Mouse (Mus musculus) hindbrain, embryonic 15.5 days (tissue): ENCODE results near the gene Kazn. TPM values are rescaled to one million over a fixed set of nuclear protein-coding genes. Genes with fewer than 3 reads are reported as not detected.

Source experiments
- ATAC-seq: fragments of 200-750 bp; cut with Nextera tagmentation; 2 replicates; pipeline ENCODE4 v1.8.0; 2017; ENCODE audit warnings: low read depth, moderate number of reproducible peaks, moderate TSS enrichment; ENCODE audit not compliant: low FRiP score
- H3K27ac ChIP-seq: fragments of 300-500 bp; sonication (generic); replicated peaks from 2 replicates; pipeline ENCODE4 v1.5.1; 2015; ENCODE audit warnings: mild to moderate bottlenecking, inconsistent platforms
- H3K27me3 ChIP-seq: fragments of 300-500 bp; sonication (generic); 2 replicates; pipeline ENCODE4 v1.6.1; 2015; ENCODE audit warnings: control low read depth, inconsistent platforms
- H3K36me3 ChIP-seq: fragments of 300-500 bp; sonication (generic); 2 replicates; pipeline ENCODE4 v1.6.1; 2015; ENCODE audit warnings: control low read depth, inconsistent platforms
- H3K4me1 ChIP-seq: fragments of 300-500 bp; sonication (generic); replicated peaks from 2 replicates; pipeline ENCODE4 v1.6.1; 2015; ENCODE audit warnings: control low read depth, inconsistent platforms
- H3K4me2 ChIP-seq: fragments of 300-500 bp; sonication (generic); 2 replicates; pipeline ENCODE4 v1.6.1; 2015; ENCODE audit warnings: moderate library complexity, mild to moderate bottlenecking, inconsistent platforms
- H3K4me3 ChIP-seq: fragments of 300-500 bp; sonication (generic); 2 replicates; pipeline ENCODE4 v1.5.1; 2015; ENCODE audit warnings: mild to moderate bottlenecking, inconsistent platforms
- H3K9ac ChIP-seq: fragments of 300-500 bp; sonication (generic); 2 replicates; pipeline ENCODE4 v1.6.1; 2015; ENCODE audit warnings: inconsistent platforms
- H3K9me3 ChIP-seq: fragments of 300-500 bp; sonication (generic); 2 replicates; pipeline ENCODE4 v1.6.1; 2016; ENCODE audit warnings: control low read depth, inconsistent platforms
- WGBS: fragments of 180-500 bp; shearing (Covaris S2); methylation state at CpG from one replicate; pipeline ENCODE4 v1.1.7; 2015; 5-methylcytosine and 5-hydroxymethylcytosine counted together
- polyA plus RNA-seq: library from polyadenylated mRNA; unstranded; fragments of >200 nt; fragmentation: Nextera tagmentation; extraction: Ambion mirVana; gene quantifications from 2 replicates; pipeline ENCODE4 v1.2.1, GENCODE M21; 2015

Gene Kazn
- polyA plus RNA-seq, 1 experiment from 2014 or later = 29.7 TPM

DNA sequence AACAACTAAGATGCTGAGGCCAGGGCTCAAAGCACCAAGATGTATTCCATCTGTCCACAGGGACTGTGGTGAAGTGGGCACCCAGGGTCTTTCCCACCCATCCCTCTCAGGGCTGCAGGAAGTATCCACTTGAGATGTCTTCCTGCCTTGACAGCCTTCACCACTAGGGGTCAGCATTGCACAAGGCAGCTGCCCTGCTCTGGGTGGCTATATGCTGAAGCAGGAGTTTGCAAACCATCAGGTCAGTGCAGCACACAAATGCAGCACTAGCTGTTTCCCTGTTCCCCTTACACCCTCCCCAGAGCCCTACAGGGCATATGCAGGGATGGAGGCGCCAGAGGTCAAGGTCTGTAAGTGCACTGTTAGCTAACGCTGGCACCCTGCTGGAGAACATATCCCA is 85.7 kb downstream of the Kazn start:
- Histone ChIP-seq H3K4me1 (peaks cover 10% of the 10 kb centered on the region), H3K9ac (no peak overlapping the region), H3K4me2 (no peak overlapping the region), H3K27me3 (no peaks in the 10 kb centered on the region), H3K9me3 (no peaks in the 10 kb centered on the region), H3K36me3 (0 out of 2 replicates have a peak, but pooled peaks cover under 1% of the 10 kb centered on the region), H3K4me3 (no peak overlapping the region), H3K27ac (no peak overlapping the region)
- 3% methylated on average over 2 of the region's 2 CpGs for WGBS
- ATAC-seq = peak; percentile 89

DNA sequence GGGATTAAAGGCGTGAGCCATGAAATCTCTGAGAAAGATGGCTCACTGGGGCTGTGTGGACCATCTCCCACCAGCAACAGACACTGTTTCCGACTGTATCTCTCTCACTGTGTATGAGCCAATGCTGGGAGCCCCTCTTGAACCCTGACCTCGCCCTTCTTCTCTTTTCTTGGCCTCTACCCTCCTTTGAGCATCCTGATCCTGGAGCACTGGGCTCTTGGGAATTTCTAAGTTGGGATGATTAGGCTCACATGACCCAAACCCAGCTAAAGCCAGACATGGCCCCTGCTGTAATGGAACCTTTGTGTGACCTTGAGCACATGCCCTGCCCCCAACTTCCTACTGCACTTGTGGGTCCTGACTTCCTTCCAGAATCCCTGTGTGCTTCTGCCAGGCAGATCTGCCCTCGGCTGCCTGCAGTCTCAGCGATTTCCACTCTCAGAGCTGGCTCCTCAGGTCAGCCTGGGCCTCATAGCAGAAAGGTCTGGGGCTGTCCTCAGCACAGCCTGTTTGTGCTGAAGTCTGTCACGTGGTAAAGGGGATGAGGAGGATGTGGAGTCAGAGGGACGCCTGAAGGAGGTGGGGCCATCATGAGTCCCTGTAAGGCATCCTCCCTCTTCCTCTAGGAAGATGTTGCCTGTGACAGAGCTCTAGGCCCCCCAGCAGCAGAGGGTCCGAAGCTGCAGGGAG is 86.3 kb downstream of the Kazn start:
- Histone ChIP-seq H3K27ac (no peak overlapping the region), H3K4me3 (no peak overlapping the region), H3K9ac (no peak overlapping the region), H3K4me1 (peaks cover 10% of the 10 kb centered on the region), H3K27me3 (no peaks in the 10 kb centered on the region), H3K9me3 (no peaks in the 10 kb centered on the region), H3K4me2 (no peak overlapping the region), H3K36me3 (peaks cover 7% of the 10 kb centered on the region)
- ATAC-seq = 0 out of 2 replicates have a peak, but pooled peaks have one; percentile 10
- WGBS = 79% methylated on average over 8 of the region's 8 CpGs

DNA sequence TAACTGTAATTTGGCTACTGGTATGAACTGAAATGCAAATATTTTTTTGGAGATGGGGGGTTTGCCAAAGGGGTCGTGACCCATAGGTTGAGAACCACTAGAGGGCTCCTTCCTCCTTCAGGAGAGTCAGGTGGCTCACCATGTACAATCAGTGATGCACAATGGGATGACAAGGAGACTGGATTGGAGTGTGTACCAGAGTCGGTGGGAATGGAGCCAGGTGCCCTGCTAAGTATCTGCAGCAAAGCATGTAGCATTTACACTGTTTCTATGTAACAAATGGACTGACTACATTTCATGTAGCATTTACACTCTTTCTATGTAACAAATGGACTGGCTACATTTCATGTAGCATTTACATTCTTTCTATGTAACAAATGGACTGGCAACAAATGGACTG is 89.1 kb downstream of the Kazn start:
- Histone ChIP-seq H3K9ac (no peak overlapping the region), H3K9me3 (no peaks in the 10 kb centered on the region), H3K27ac (no peak overlapping the region), H3K27me3 (no peaks in the 10 kb centered on the region), H3K36me3 (peaks cover 25% of the 10 kb centered on the region), H3K4me3 (no peak overlapping the region), H3K4me2 (no peak overlapping the region), H3K4me1 (peaks cover 10% of the 10 kb centered on the region)
- no peak for ATAC-seq
- WGBS = 76% methylated on average over 2 of the region's 2 CpGs

DNA sequence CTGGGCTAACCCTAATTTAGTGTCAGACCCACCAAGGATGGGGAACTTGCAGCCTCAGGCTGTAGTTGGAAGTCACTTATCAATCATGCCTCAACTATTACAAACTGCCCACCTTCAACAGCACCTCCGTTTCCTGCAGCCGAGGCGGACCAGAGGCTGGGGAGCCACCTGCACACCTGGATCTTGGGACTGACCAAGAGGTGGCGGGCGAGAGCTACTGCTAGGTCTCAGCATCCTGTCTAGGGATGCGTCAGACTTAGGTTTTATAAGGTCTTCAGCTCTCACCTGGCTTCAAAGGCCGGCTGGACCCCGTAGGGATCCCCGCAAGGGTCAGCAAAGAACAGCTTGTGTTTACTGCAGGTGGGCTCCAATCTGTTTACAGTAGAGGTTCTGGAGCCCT is 90.0 kb downstream of the Kazn start:
- no peak overlapping the region for H3K4me2 ChIP-seq
- no peak overlapping the region for H3K4me3 ChIP-seq
- no peaks in the 10 kb centered on the region for H3K27me3 ChIP-seq
- H3K36me3 ChIP-seq = peaks cover 27% of the 10 kb centered on the region
- no peaks in the 10 kb centered on the region for H3K9me3 ChIP-seq
- 88% methylated on average over 9 of the region's 9 CpGs for WGBS
- no peak overlapping the region for H3K27ac ChIP-seq
- no peak for ATAC-seq
- no peak overlapping the region for H3K9ac ChIP-seq
- H3K4me1 ChIP-seq = peaks cover 9% of the 10 kb centered on the region

DNA sequence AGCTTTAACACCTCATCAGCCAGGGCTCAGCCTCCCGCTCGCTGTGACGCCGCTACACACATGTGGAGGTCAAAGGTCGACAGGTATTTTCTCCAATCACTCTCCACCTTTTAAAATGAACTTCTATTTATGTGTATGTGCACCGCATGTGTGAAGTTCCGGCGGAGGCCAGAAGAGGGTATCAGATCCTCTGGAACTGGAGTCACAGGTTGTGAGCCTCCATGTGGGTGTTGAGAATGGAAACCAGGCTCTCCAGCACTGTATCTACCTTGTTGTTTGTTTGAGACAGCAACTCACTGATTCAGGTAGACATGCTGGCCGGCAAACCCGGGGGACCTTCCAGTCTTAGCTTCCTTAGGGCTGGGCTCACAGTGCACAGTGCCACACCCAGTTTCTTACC is 91.5 kb downstream of the Kazn start:
- 95% methylated on average over 10 of the region's 10 CpGs for WGBS
- peaks cover 27% of the 10 kb centered on the region for H3K36me3 ChIP-seq
- ATAC-seq = no peak

DNA sequence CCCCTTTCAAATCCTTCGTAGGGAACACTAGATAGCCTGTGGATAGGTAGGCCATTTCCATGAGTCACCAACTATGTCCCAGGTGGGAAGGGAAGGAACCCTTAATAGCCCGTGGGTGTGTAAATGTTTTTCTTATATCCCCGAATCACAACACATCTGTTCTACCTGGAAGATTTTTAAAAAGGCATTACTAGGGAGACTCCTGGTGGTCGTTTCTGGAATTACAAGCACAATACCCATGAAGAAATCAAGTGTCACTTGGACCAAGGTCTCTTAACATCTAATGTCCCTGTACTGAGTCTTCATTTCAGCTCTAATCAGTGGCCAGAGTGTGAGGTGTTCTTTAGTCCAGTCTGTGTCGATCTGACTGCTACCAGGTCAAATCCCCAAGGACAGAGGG is 95.1 kb downstream of the Kazn start:
- no peak overlapping the region for H3K27ac ChIP-seq
- 46% methylated on average over 5 of the region's 5 CpGs for WGBS
- no peak for ATAC-seq
- H3K4me1 ChIP-seq = no peaks in the 10 kb centered on the region
- H3K27me3 ChIP-seq = no peaks in the 10 kb centered on the region
- H3K36me3 ChIP-seq = peaks cover 32% of the 10 kb centered on the region
- H3K4me2 ChIP-seq = no peak overlapping the region
- H3K9ac ChIP-seq = no peak overlapping the region
- no peak overlapping the region for H3K4me3 ChIP-seq
- H3K9me3 ChIP-seq = no peaks in the 10 kb centered on the region

More for the DNA sequence above, 91.5 kb downstream of the Kazn start:
- Histone ChIP-seq H3K4me1 (no peaks in the 10 kb centered on the region), H3K9ac (no peak overlapping the region), H3K9me3 (no peaks in the 10 kb centered on the region), H3K27me3 (no peaks in the 10 kb centered on the region), H3K4me2 (no peak overlapping the region), H3K4me3 (no peak overlapping the region), H3K27ac (no peak overlapping the region)

DNA sequence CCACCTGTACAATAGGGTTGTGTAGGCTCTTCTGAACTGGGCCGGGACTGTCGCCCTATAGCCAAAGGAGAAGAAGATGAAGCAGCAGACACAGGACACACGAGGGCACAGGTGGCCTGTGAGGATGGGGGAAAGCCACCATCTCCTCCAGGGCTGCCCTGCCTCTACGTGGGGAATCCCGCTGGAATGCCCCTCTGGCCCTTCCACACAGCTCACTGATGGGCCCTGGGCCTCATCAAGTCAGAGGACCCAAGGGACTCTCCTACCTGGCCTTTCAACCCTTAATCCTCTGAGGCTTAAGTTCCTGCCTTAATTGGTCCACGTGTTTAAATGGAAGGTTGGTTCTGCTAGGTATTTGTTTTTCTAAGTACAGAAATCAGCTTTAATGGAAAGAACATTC is 95.9 kb downstream of the Kazn start:
- Histone ChIP-seq H3K9ac (no peak overlapping the region), H3K36me3 (peaks cover 29% of the 10 kb centered on the region), H3K4me3 (no peak overlapping the region), H3K4me2 (no peak overlapping the region), H3K27me3 (no peaks in the 10 kb centered on the region), H3K27ac (no peak overlapping the region), H3K4me1 (peaks cover 8% of the 10 kb centered on the region), H3K9me3 (no peaks in the 10 kb centered on the region)
- ATAC-seq = no peak
- WGBS = 85% methylated on average over 6 of the region's 6 CpGs

DNA sequence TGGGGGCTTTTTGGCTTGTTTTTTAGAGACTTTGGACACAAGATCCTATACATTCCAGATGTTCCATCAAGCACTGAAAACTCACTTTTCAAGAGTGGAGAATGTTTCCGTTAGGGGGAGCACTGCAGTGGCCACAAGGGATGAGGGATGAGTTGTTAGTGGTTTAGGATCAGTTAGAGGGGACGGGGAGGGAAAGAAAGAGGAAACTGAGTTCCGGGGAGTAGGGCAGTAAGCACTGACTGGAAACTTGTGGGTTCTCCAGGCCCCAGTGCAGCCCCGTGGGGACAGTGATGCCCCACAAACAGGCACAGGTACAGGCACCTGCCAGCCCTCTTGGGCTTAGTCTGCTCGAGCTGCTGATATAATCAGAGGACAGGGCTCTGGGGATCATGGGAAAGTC is 99.5 kb downstream of the Kazn start:
- no peak overlapping the region for H3K4me2 ChIP-seq
- ATAC-seq = no peak

DNA sequence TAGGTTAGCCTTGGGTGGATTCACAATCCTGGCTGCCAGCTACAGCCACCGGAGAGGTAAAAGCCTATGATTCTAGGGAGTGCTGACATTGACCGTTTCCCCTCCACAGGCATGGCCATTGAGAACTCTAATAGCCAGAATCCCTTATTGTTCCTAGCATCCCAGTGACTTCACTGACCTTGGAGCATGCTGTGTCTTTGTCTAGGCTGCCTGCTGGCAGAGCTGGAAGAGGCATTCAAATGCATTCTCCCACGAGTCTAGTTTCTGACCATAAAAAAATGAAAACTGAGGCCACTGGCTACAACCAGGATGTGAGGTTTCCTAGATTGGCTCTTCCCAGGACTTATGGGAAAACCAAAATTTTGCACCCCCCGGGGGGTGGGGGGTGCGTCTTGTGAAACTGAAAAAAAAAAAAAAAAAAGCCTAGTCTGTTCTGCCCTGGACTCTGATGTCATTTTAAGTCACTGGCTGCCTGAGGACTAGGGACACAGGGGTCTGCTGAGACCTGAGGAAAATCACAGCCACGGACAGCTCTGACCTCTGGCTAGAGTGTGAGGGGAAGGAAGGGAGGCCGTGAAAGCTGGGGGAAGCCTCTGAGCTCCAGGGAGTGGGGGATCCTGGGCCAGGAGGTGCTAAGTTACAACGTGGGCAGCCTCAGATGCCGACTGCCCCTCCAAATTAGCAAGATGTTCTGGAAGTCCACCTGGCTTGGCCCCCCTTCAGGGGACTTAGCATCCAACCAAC is 100.7 kb downstream of the Kazn start:
- peaks cover 11% of the 10 kb centered on the region for H3K4me1 ChIP-seq
- no peak overlapping the region for H3K4me2 ChIP-seq
- no peaks in the 10 kb centered on the region for H3K9me3 ChIP-seq
- no peak; the same call in 1 of the 2 replicates for ATAC-seq
- H3K27me3 ChIP-seq = no peaks in the 10 kb centered on the region
- H3K9ac ChIP-seq = no peak overlapping the region
- no peak overlapping the region for H3K4me3 ChIP-seq
- WGBS = 11% methylated on average over 9 of the region's 9 CpGs
- no peak overlapping the region for H3K27ac ChIP-seq
- H3K36me3 ChIP-seq = peaks cover 5% of the 10 kb centered on the region; the same call in 1 of the 2 replicates

More for the DNA sequence above, 99.5 kb downstream of the Kazn start:
- H3K4me1 ChIP-seq = peaks cover 11% of the 10 kb centered on the region
- no peak overlapping the region for H3K9ac ChIP-seq
- H3K9me3 ChIP-seq = no peaks in the 10 kb centered on the region
- H3K27ac ChIP-seq = no peak overlapping the region
- no peaks in the 10 kb centered on the region for H3K27me3 ChIP-seq
- no peak overlapping the region for H3K4me3 ChIP-seq
- WGBS = 78% methylated on average over 5 of the region's 5 CpGs
- peaks cover 7% of the 10 kb centered on the region; the same call in 1 of the 2 replicates for H3K36me3 ChIP-seq

DNA sequence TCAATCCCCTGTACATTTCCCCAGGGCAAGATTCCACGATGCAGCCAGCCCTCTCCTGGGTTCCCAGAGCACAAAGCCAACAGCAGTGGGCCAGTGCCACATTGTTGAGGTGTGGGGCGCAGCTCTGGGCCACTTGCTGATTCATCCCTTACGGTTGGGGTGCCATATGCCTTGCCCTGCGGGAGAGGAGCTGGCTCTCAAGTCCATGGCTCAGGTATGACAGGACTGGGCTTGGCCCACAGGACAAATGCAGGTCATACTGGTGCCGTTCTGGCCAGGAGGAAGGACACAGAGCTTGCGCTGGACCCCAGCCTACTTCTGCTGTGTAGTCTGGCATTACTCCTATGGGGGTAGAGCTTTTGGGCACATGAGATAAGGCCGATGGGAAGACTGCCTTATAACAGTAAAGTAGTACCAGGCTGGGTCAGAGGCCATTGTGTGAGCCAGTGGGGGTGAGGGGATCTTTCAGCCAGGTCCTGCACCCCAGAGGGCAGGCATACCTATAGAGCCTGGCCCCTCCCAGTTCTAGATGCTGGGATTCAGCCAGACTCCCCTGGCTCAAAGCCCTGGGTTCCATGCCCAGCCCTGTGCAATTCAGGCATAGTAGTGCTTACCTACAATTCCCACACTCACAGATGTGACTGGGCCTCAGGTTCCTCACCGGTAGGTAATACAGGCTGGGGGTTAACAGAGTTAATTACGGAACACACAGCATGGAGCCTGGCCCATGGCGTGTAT is 102.3 kb downstream of the Kazn start:
- Histone ChIP-seq H3K27me3 (no peaks in the 10 kb centered on the region), H3K27ac (no peak overlapping the region), H3K4me3 (no peak overlapping the region), H3K4me1 (peaks cover 11% of the 10 kb centered on the region), H3K9ac (no peak overlapping the region), H3K36me3 (peaks cover 5% of the 10 kb centered on the region; the same call in 1 of the 2 replicates), H3K4me2 (no peak overlapping the region), H3K9me3 (no peaks in the 10 kb centered on the region)
- WGBS = 77% methylated on average over 10 of the region's 10 CpGs
- no peak; the same call in 1 of the 2 replicates for ATAC-seq

DNA sequence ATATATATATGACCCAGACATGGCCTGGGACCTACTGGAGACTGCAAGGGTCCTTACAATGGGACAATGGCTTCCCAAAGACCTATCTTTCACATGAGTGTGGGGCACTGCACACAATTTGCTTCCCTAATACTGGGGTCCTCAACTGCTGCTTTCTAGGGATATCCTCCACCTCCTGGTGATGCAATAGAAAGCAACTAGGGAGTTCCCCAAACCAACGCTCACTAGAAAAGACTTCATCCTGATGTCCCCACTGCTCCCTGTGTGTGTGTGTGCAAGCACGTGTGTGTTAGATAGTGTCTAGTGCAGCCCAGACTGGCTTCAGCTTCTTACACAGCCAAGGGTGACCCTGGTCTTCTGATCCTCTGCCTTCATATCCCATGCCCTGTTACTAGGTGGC is 103.7 kb downstream of the Kazn start:
- H3K9ac ChIP-seq = no peak overlapping the region
- no peaks in the 10 kb centered on the region for H3K9me3 ChIP-seq
- ATAC-seq = no peak
- H3K4me1 ChIP-seq = peaks cover 11% of the 10 kb centered on the region
- no peak overlapping the region for H3K4me2 ChIP-seq
- H3K27me3 ChIP-seq = no peaks in the 10 kb centered on the region
- H3K36me3 ChIP-seq = no peaks in the 10 kb centered on the region
- H3K27ac ChIP-seq = no peak overlapping the region
- WGBS = 94% methylated on average over 2 of the region's 2 CpGs
- H3K4me3 ChIP-seq = no peak overlapping the region

DNA sequence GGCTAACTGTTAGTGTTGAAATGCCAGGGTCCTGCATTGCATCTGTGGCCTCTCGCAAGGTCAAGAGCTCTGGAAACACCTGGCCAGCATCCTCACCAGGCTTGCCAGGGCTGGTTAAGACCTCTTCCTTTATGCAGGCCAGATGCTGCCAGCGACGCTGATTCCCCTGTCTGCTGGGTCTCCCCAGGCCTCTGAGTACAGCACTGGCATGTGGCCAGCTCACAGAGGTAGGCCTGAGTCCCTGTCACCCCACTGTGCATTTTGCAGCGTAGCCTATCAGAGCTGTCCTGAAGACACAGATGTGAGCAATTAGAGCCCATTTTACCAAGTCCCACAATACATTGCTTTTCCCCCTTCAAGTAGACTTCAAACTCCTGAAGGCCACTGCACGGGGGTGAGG is 109.0 kb downstream of the Kazn start:
- H3K4me3 ChIP-seq = no peak overlapping the region
- no peaks in the 10 kb centered on the region for H3K36me3 ChIP-seq
- no peak for ATAC-seq
- H3K9me3 ChIP-seq = no peaks in the 10 kb centered on the region
- no peak overlapping the region for H3K27ac ChIP-seq
- no peaks in the 10 kb centered on the region for H3K4me1 ChIP-seq
- no peak overlapping the region for H3K9ac ChIP-seq
- H3K4me2 ChIP-seq = no peak overlapping the region
- no peaks in the 10 kb centered on the region for H3K27me3 ChIP-seq
- WGBS = 54% methylated on average over 5 of the region's 5 CpGs
